ENCODE assay signal across 27 mouse cellular contexts in the genomic region with DNA sequence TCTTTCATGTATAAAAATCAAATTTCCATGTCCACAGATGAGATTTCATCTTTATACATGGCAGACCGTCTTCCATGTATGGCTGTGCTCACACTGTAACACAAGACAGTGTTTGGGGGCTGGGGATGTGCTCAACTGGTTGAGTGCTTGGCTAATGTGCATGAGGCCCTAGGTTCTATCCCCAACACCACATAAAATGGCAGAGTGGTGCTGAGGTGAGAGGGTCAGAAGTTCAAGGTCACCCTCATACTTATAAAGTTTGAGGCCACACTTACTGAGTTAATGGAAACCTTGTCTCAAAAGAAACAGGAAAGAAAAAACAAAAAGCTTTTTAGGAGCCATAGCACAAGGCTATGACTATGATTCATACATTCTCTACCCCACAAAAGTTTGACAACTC.
"Had no signal": no experiment of that assay in that cellular context is flagged by ENCODE, and none has a peak within 500 bp of the region (broad histone marks: within the 10 kb centered on the region; RNA-seq: fewer than 3 reads in every experiment).

No protein-coding gene starts in this region.

- H3K27me3 ChIP-seq: heart, embryonic 13.5 days; hindbrain, embryonic 12.5 days; intestine, embryonic 15.5 days; limb, embryonic 12.5 days; liver, embryonic 13.5 days; liver, embryonic 15.5 days had no signal

- H3K4me3 ChIP-seq: gastrocnemius, adult 2 months; heart, embryonic 13.5 days; hindbrain, embryonic 10.5 days; hindbrain, embryonic 12.5 days; intestine, embryonic 15.5 days; layer of hippocampus, adult 2 months; left cerebral cortex, adult 2 months; limb, embryonic 10.5 days; limb, embryonic 12.5 days; liver, embryonic 13.5 days; liver, embryonic 15.5 days had no signal

- H3K4me1 ChIP-seq: limb, embryonic 10.5 days; limb, embryonic 12.5 days had no signal

- H3K9ac ChIP-seq: heart, embryonic 13.5 days; hindbrain, embryonic 12.5 days; hindbrain, embryonic 14.5 days; intestine, embryonic 15.5 days; limb, embryonic 12.5 days; liver, embryonic 13.5 days; liver, embryonic 15.5 days had no signal

- H3K9me3 ChIP-seq: heart, embryonic 13.5 days; hindbrain, embryonic 10.5 days; intestine, embryonic 15.5 days; limb, embryonic 10.5 days; liver, embryonic 13.5 days; liver, embryonic 15.5 days had no signal

- ATAC-seq: hindbrain, embryonic 16.5 days; inflammation-experienced regulatory T-cells, adult 6 months; intestine, embryonic 15.5 days; intestine, postnatal 0 days had no signal

- H3K36me3 ChIP-seq: intestine, embryonic 15.5 days had no signal

- H3K4me2 ChIP-seq: heart, embryonic 11.5 days; heart, embryonic 13.5 days; hindbrain, embryonic 12.5 days; hindbrain, embryonic 14.5 days; intestine, embryonic 15.5 days; limb, embryonic 12.5 days; liver, embryonic 11.5 days; liver, embryonic 13.5 days; liver, embryonic 15.5 days had no signal

- H3K27ac ChIP-seq: gastrocnemius, adult 2 months; heart, embryonic 13.5 days; hindbrain, embryonic 10.5 days; hindbrain, embryonic 12.5 days; hindbrain, embryonic 14.5 days; intestine, embryonic 15.5 days; layer of hippocampus, adult 2 months; left cerebral cortex, adult 2 months; limb, embryonic 10.5 days; limb, embryonic 12.5 days; liver, embryonic 13.5 days; liver, embryonic 15.5 days had no signal

- DNase-seq: gastrocnemius, adult 2 months; gastrocnemius, postnatal 10 days; gastrocnemius, postnatal 25 days; heart, postnatal 10 days; heart, postnatal 4 days; kidney, adult 18-20 months; kidney, adult 8-10 months; kidney, postnatal 10 days; kidney, postnatal 25 days; kidney, postnatal 4 days; liver; liver, embryonic 13.5 days had no signal
